Mouse (Mus musculus): ENCODE results near the gene Capn8. TPM values are rescaled to one million over a fixed set of nuclear protein-coding genes. Genes with fewer than 3 reads are reported as not detected.

Capn8 gene
- polyA plus RNA-seq, 1 experiment from 2014 or later: not detected

Other genes starting within 250 kb of the Capn8 start
- 16.0 and 18.3 TPM in 2 replicates for gene Fbxo28, start 223.4 kb upstream of the Capn8 start, polyA plus RNA-seq (2014; fragmentation: Nextera tagmentation; extraction: Ambion mirVana)
- gene Trp53bp2, start 155.8 kb upstream of the Capn8 start, polyA plus RNA-seq (2014; fragmentation: Nextera tagmentation; extraction: Ambion mirVana): 16.3 and 19.5 TPM in 2 replicates
- gene Capn2, start 47.4 kb upstream of the Capn8 start, polyA plus RNA-seq (2014; fragmentation: Nextera tagmentation; extraction: Ambion mirVana): 68.1 and 83.7 TPM in 2 replicates
- not detected in 2 replicates for gene Ccdc185, start 184.2 kb downstream of the Capn8 start, polyA plus RNA-seq (2014; fragmentation: Nextera tagmentation; extraction: Ambion mirVana)
- gene Susd4, start 198.9 kb downstream of the Capn8 start, polyA plus RNA-seq (2014; fragmentation: Nextera tagmentation; extraction: Ambion mirVana): 5.4 and 5.9 TPM in 2 replicates

All from heart, embryonic 11.5 days (tissue).